Mouse (Mus musculus) layer of hippocampus, postnatal 14 days (tissue): ENCODE measurements around the gene Trmt112. TPM values are rescaled to one million over a fixed set of nuclear protein-coding genes. Genes with fewer than 3 reads are reported as not detected.

Source experiments
- DNase-seq, 2 experiments: peaks; one replicate each; pipeline ENCODE4 v3.0.0; 2021 to 2022; ENCODE audit warnings: low spot score in 2 of 2, mixed read lengths in 1 of 2
- total RNA-seq, 2 experiments: library from RNA; stranded (reverse); gene quantifications; 2 replicates each; pipeline ENCODE4 v1.2.3; 2021

Gene Trmt112
- total RNA-seq, 2 experiments from 2014 or later: 39.7 to 42.4 TPM

- DNase-seq: peak; percentile 83 to 87
Observed at GRCm38 (mm10) chr19:6924461-6925306, 15.2 kb downstream of the Trmt112 start.

- no peak for DNase-seq
Observed at GRCm38 (mm10) chr19:6925307-6925573, 15.7 kb downstream of the Trmt112 start, which contains the start of gene Catsperz. Gene Catsperz (minus strand): TSS chr19:6925380.

GRCm38 (mm10) chr19:6925611-6926329, 16.3 kb downstream of the Trmt112 start:
- no peak for DNase-seq

GRCm38 (mm10) chr19:6926559-6927255, 17.2 kb downstream of the Trmt112 start:
- no peak for DNase-seq

GRCm38 (mm10) chr19:6928080-6928479, 18.6 kb downstream of the Trmt112 start:
- no peak for DNase-seq

- no peak for DNase-seq
Observed at GRCm38 (mm10) chr19:6931002-6931401, 21.5 kb downstream of the Trmt112 start.

- no peak for DNase-seq
Observed at GRCm38 (mm10) chr19:6932018-6932417, 22.5 kb downstream of the Trmt112 start.

GRCm38 (mm10) chr19:6933102-6933435, 23.6 kb downstream of the Trmt112 start:
- DNase-seq: no peak

GRCm38 (mm10) chr19:6933436-6934194, 24.1 kb downstream of the Trmt112 start:
- peak in 1 of 2 experiments; percentile 47 for DNase-seq

GRCm38 (mm10) chr19:6934195-6934977, 24.9 kb downstream of the Trmt112 start, which contains the start of gene Kcnk4:
Gene Kcnk4 (minus strand): TSS chr19:6934515.
- no peak for DNase-seq

- no peak for DNase-seq
Observed at GRCm38 (mm10) chr19:6936299-6936698, 26.8 kb downstream of the Trmt112 start.

- DNase-seq: no peak
Observed at GRCm38 (mm10) chr19:6937541-6938465, 28.3 kb downstream of the Trmt112 start.

GRCm38 (mm10) chr19:6939106-6940002, 29.9 kb downstream of the Trmt112 start:
- DNase-seq: no peak

GRCm38 (mm10) chr19:6940396-6941351, 31.2 kb downstream of the Trmt112 start:
- DNase-seq: no peak

- peak; percentile 95 to 98 for DNase-seq
Observed at GRCm38 (mm10) chr19:6941372-6942248, 32.1 kb downstream of the Trmt112 start, which contains the start of gene Bad. Gene Bad (plus strand): TSS chr19:6941861.

GRCm38 (mm10) chr19:6942249-6942691, 32.8 kb downstream of the Trmt112 start, which contains the start of gene Gpr137:
Gene Gpr137 (minus strand): TSS chr19:6942480.
- peak; percentile 90 to 94 for DNase-seq
